Mouse (Mus musculus): Measurements from ENCODE around the gene Cyp4f39. TPM values are rescaled to one million over a fixed set of nuclear protein-coding genes. Genes with fewer than 3 reads are reported as not detected.
A peak's percentile ranks its signal among the peaks of the same experiment; 100 is the strongest.
"Not testable (repeated sequence)": the region's sequence is repeated elsewhere in the genome, so short reads cannot be mapped to it uniquely, and the experiment has no call there.

Gene Cyp4f39
- polyA plus RNA-seq, 1 experiment from 2014 or later = 0.83 TPM

GRCm38 (mm10) chr17:32470795-32471194 is 18.3 kb downstream of the Cyp4f39 start:
- ATAC-seq (ENCODE audit: insufficient read depth) = no peak
- Histone ChIP-seq H3K4me1 (replicated peaks) (no peaks in the 10 kb centered on the region), H3K36me3 (replicated peaks) (no peaks in the 10 kb centered on the region), H3K4me2 (no peak overlapping the region), H3K27me3 (no peaks in the 10 kb centered on the region), H3K27ac (replicated peaks) (no peak overlapping the region), H3K9ac (no peak overlapping the region), H3K9me3 (replicated peaks) (no peaks in the 10 kb centered on the region), H3K4me3 (replicated peaks) (no peak overlapping the region)
- WGBS (ENCODE audit: insufficient replicate concordance) = 53% methylated on average over 4 of the region's 4 CpGs

- 41% methylated on average over 7 of the region's 7 CpGs for WGBS (ENCODE audit: insufficient replicate concordance)
- Histone ChIP-seq H3K4me3 (replicated peaks) (no peak overlapping the region), H3K4me2 (no peak overlapping the region), H3K9me3 (replicated peaks) (no peaks in the 10 kb centered on the region), H3K36me3 (replicated peaks) (no peaks in the 10 kb centered on the region), H3K27me3 (no peaks in the 10 kb centered on the region), H3K27ac (replicated peaks) (no peak overlapping the region), H3K4me1 (replicated peaks) (no peaks in the 10 kb centered on the region), H3K9ac (no peak overlapping the region)
- ATAC-seq (ENCODE audit: insufficient read depth) = no peak
Measured at GRCm38 (mm10) chr17:32472176-32472575, 19.7 kb downstream of the Cyp4f39 start.

GRCm38 (mm10) chr17:32474954-32475560 is 22.5 kb downstream of the Cyp4f39 start:
- H3K9me3 ChIP-seq (replicated peaks) = no peaks in the 10 kb centered on the region
- no peak overlapping the region for H3K4me2 ChIP-seq
- no peaks in the 10 kb centered on the region; the same call in 1 of the 2 replicates for H3K4me1 ChIP-seq (replicated peaks)
- H3K4me3 ChIP-seq (replicated peaks) = no peak overlapping the region
- H3K27me3 ChIP-seq = no peaks in the 10 kb centered on the region
- H3K9ac ChIP-seq = no peak overlapping the region
- no peak for ATAC-seq (ENCODE audit: insufficient read depth)
- 61% methylated on average over 5 of the region's 5 CpGs for WGBS (ENCODE audit: insufficient replicate concordance)
- H3K36me3 ChIP-seq (replicated peaks) = no peaks in the 10 kb centered on the region
- H3K27ac ChIP-seq (replicated peaks) = no peak overlapping the region

DNA sequence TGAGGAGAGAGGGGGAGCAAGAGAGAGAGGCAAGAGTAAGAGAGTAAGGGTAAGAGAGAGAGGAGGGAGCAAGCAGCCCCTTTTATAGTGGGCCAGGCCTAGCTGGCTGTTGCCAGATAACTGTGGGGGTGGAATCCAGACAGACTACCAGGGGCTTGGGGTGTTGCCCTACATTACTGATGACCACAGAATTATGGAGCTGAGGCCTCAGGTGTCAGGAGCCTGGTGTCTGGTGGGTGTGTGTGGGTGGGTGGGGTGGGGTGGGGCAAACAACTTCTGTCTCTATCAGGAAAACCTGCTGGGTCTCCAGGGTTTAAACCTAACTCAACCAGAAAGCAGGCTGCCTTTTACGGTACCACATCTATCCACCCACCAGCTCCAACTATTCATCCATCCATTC is 24.7 kb downstream of the Cyp4f39 start:
- Histone ChIP-seq H3K4me2 (no peak overlapping the region), H3K9ac (no peak overlapping the region), H3K4me3 (replicated peaks) (no peak overlapping the region), H3K27ac (replicated peaks) (no peak overlapping the region), H3K36me3 (replicated peaks) (no peaks in the 10 kb centered on the region), H3K9me3 (replicated peaks) (no peaks in the 10 kb centered on the region), H3K27me3 (peaks cover 16% of the 10 kb centered on the region), H3K4me1 (replicated peaks) (no peaks in the 10 kb centered on the region; the same call in 1 of the 2 replicates)
- 48% methylated on average over 1 of the region's 1 CpGs for WGBS (ENCODE audit: insufficient replicate concordance)
- no peak for ATAC-seq (ENCODE audit: insufficient read depth)

DNA sequence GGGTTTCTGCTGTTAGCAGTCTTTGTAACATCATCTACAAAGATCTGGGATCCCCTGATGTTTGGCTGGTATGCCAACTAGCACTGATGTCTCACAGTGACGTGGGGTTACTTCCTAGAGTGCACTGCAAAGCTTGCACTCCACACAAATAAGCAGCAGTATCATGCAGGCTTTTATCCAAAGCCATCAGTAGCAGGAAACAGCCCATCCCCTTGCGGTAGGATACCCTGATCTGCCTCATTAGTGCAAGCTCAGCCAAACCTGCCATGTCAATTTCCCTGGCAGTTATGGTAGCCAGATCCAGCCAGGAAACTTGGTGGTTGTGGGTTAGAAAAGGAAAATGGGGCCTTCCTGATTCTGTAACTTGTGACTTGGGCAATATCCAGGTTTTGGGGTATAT is 26.2 kb downstream of the Cyp4f39 start:
- no peak overlapping the region for H3K4me3 ChIP-seq (replicated peaks)
- no peak for ATAC-seq (ENCODE audit: insufficient read depth)
- no peak overlapping the region for H3K9ac ChIP-seq
- H3K27ac ChIP-seq (replicated peaks) = no peak overlapping the region
- H3K4me1 ChIP-seq (replicated peaks) = peaks cover 4% of the 10 kb centered on the region; the same call in 1 of the 2 replicates
- H3K27me3 ChIP-seq = peaks cover 31% of the 10 kb centered on the region
- no peaks in the 10 kb centered on the region for H3K9me3 ChIP-seq (replicated peaks)
- no peak overlapping the region for H3K4me2 ChIP-seq
- 39% methylated on average over 2 of the region's 2 CpGs for WGBS (ENCODE audit: insufficient replicate concordance)
- no peaks in the 10 kb centered on the region for H3K36me3 ChIP-seq (replicated peaks)

- Histone ChIP-seq H3K4me1 (replicated peaks) (peaks cover 4% of the 10 kb centered on the region; the same call in 1 of the 2 replicates), H3K9me3 (replicated peaks) (no peaks in the 10 kb centered on the region), H3K4me2 (no peak overlapping the region), H3K27me3 (peaks cover 41% of the 10 kb centered on the region), H3K4me3 (replicated peaks) (no peak overlapping the region), H3K9ac (no peak overlapping the region), H3K36me3 (replicated peaks) (no peaks in the 10 kb centered on the region), H3K27ac (replicated peaks) (no peak overlapping the region)
- WGBS (ENCODE audit: insufficient replicate concordance) = 14% methylated on average over 8 of the region's 8 CpGs
- ATAC-seq (ENCODE audit: insufficient read depth) = no peak
Measured at GRCm38 (mm10) chr17:32479554-32480506, 27.3 kb downstream of the Cyp4f39 start.

- Histone ChIP-seq H3K9me3 (replicated peaks) (no peaks in the 10 kb centered on the region), H3K9ac (no peak overlapping the region), H3K4me3 (replicated peaks) (no peak overlapping the region), H3K36me3 (replicated peaks) (no peaks in the 10 kb centered on the region), H3K4me2 (no peak overlapping the region), H3K27ac (replicated peaks) (no peak overlapping the region), H3K4me1 (replicated peaks) (peaks cover 4% of the 10 kb centered on the region; the same call in 1 of the 2 replicates), H3K27me3 (peaks cover 49% of the 10 kb centered on the region)
- 65% methylated on average over 14 of the region's 14 CpGs for WGBS (ENCODE audit: insufficient replicate concordance)
- no peak for ATAC-seq (ENCODE audit: insufficient read depth)
Measured at GRCm38 (mm10) chr17:32481766-32482165, 29.2 kb downstream of the Cyp4f39 start.

DNA sequence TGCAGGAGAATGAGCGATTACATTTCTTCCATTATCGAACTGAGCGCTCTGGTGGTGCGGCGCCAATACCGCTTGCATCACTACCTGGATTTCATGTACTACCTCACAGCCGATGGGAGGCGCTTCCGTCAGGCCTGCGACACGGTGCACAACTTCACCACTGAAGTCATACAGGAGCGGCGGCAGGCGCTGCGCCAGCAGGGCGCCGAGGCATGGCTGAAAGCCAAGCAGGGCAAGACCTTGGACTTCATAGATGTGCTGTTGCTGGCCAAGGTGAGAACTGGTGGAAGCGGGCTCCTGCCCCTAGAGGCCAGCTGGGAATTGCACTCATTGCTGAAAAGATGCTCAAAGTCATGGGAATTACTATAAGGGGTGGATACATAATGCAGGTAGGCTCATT is 30.7 kb downstream of the Cyp4f39 start:
- Histone ChIP-seq H3K4me2 (peak overlapping the region; percentile 39), H3K27ac (replicated peaks) (no peak overlapping the region), H3K36me3 (replicated peaks) (no peaks in the 10 kb centered on the region), H3K9me3 (replicated peaks) (no peaks in the 10 kb centered on the region), H3K4me1 (replicated peaks) (peaks cover 4% of the 10 kb centered on the region; the same call in 1 of the 2 replicates), H3K4me3 (replicated peaks) (no peak overlapping the region), H3K27me3 (peaks cover 49% of the 10 kb centered on the region), H3K9ac (no peak overlapping the region)
- peak; percentile 73 for ATAC-seq (ENCODE audit: insufficient read depth)
- WGBS (ENCODE audit: insufficient replicate concordance) = 17% methylated on average over 18 of the region's 18 CpGs

- 12% methylated on average over 30 of the region's 30 CpGs for WGBS (ENCODE audit: insufficient replicate concordance)
- ATAC-seq (ENCODE audit: insufficient read depth) = peak; percentile 40; the same call in 1 of the 2 replicates
- Histone ChIP-seq H3K4me2 (peak overlapping the region; percentile 65), H3K4me1 (replicated peaks) (peaks cover 7% of the 10 kb centered on the region), H3K27ac (replicated peaks) (no peak overlapping the region), H3K9ac (no peak overlapping the region), H3K4me3 (replicated peaks) (peak overlapping the region; percentile 42), H3K27me3 (peaks cover 21% of the 10 kb centered on the region), H3K36me3 (replicated peaks) (no peaks in the 10 kb centered on the region), H3K9me3 (replicated peaks) (no peaks in the 10 kb centered on the region)
Measured at GRCm38 (mm10) chr17:32492349-32492980, 39.9 kb downstream of the Cyp4f39 start.

GRCm38 (mm10) chr17:32494601-32495000 is 42.1 kb downstream of the Cyp4f39 start:
- WGBS (ENCODE audit: insufficient replicate concordance) = 52% methylated on average over 1 of the region's 1 CpGs
- H3K36me3 ChIP-seq (replicated peaks) = no peaks in the 10 kb centered on the region
- H3K4me3 ChIP-seq (replicated peaks) = no peak overlapping the region
- no peak for ATAC-seq (ENCODE audit: insufficient read depth)
- H3K4me1 ChIP-seq (replicated peaks) = peaks cover 7% of the 10 kb centered on the region
- H3K4me2 ChIP-seq = no peak overlapping the region
- H3K9me3 ChIP-seq (replicated peaks) = no peaks in the 10 kb centered on the region
- no peak overlapping the region for H3K9ac ChIP-seq
- no peak overlapping the region for H3K27ac ChIP-seq (replicated peaks)
- H3K27me3 ChIP-seq = peaks cover 21% of the 10 kb centered on the region

DNA sequence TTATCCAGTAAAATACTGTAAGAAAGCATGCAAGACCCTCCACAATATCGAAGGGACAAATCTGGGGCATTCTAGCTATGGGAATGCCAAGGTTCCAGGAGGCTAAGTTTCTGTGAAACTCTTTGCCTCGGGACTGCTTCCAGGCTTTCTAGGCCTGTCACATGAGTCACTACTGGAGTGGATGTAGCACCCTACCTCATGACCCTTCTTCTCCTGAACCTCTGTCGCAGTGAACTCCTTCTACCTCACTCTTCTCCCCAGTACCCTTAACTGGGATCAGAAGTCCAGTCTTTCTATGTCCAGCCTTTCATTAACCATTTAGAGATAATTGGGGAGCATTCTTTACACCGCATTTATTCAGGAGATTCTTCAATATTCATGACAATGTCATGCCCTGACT is 48.0 kb downstream of the Cyp4f39 start:
- H3K4me3 ChIP-seq (replicated peaks); H3K9ac ChIP-seq; H3K4me2 ChIP-seq; H3K4me1 ChIP-seq (replicated peaks); H3K27me3 ChIP-seq; H3K27ac ChIP-seq (replicated peaks); ATAC-seq (ENCODE audit: insufficient read depth); H3K9me3 ChIP-seq (replicated peaks); H3K36me3 ChIP-seq (replicated peaks): not testable (repeated sequence)
- WGBS (ENCODE audit: insufficient replicate concordance) = 62% methylated on average over 4 of the region's 4 CpGs
